20 mouse cellular contexts compared by ENCODE assay signal in the genomic region with DNA sequence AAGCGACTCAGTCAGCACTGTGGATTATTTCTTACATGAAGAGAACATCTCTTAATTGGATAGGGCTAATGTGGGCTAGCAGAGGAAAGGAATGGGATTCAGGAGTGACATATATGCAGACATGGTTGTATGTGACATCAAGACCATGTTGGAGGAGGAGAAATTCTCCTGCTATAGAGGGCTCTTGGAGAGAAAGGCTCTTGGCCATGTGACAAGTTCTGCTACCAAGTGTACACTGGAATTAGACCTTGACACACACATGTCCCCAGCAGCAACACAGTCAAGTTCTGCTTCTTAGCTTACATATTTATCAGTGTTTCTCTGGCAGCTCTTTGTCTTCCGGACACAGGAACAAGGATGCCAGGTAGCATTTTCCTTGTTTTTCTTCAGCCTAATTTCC. TPM values are rescaled to one million over a fixed set of nuclear protein-coding genes. Genes with fewer than 3 reads are reported as not detected.
"Had no signal": no experiment of that assay in that cellular context is flagged by ENCODE, and none has a peak within 500 bp of the region (broad histone marks: within the 10 kb centered on the region; RNA-seq: fewer than 3 reads in every experiment).

No protein-coding gene starts in this region.

- H3K4me2 ChIP-seq: lung, embryonic 14.5 days; midbrain, embryonic 13.5 days; neural tube, embryonic 13.5 days; neural tube, embryonic 15.5 days had no signal

- H3K9ac ChIP-seq: liver, embryonic 14.5 days; lung, embryonic 14.5 days; midbrain, embryonic 13.5 days; neural tube, embryonic 13.5 days; neural tube, embryonic 15.5 days had no signal

- H3K27me3 ChIP-seq: midbrain, embryonic 13.5 days; neural tube, embryonic 13.5 days; neural tube, embryonic 15.5 days had no signal

- DNase-seq: lung, adult 18-20 months; lung, embryonic 14.5 days; lung, postnatal 10 days; lung, postnatal 4 days; retina, postnatal 1 day; right cerebral cortex, adult 18-20 months; right cerebral cortex, postnatal 25 days; right cerebral cortex, postnatal 4 days; spleen, adult 18-20 months; thymus, adult 18-20 months; thymus, postnatal 14 days; thymus, postnatal 36 days had no signal

- H3K9me3 ChIP-seq: neural tube, embryonic 15.5 days had no signal

- H3K36me3 ChIP-seq: midbrain, embryonic 10.5 days; neural tube, embryonic 15.5 days had no signal

- H3K4me3 ChIP-seq: midbrain, embryonic 10.5 days; midbrain, embryonic 13.5 days; myocyte; neural tube, embryonic 13.5 days; neural tube, embryonic 15.5 days had no signal

- H3K27ac ChIP-seq: liver, embryonic 14.5 days; midbrain, embryonic 10.5 days; midbrain, embryonic 13.5 days; neural tube, embryonic 13.5 days; neural tube, embryonic 15.5 days had no signal

- H3K4me1 ChIP-seq: midbrain, embryonic 10.5 days; midbrain, embryonic 13.5 days had no signal

- ATAC-seq: midbrain, embryonic 13.5 days; midbrain, embryonic 16.5 days had no signal

RNA-seq across cellular contexts. Expression of a gene that starts 45.8 kb away (rescaled TPM):
- total RNA-seq: megakaryocyte-erythroid progenitor cell, adult 5-6 weeks had no signal
- polyA plus RNA-seq: midbrain, embryonic 16.5 days had no signal
